Mouse (Mus musculus) hindbrain, embryonic 10.5 days (tissue): ENCODE measurements around the gene Spns2. TPM values are rescaled to one million over a fixed set of nuclear protein-coding genes. Genes with fewer than 3 reads are reported as not detected.
A peak's percentile ranks its signal among the peaks of the same experiment; 100 is the strongest.

Source experiments
- DNase-seq: peaks from one replicate; pipeline ENCODE4 v3.0.0-alpha.2; 2017; ENCODE audit warnings: low spot score
- H3K27ac ChIP-seq: fragments of 300-500 bp; sonication (generic); 2 replicates; pipeline ENCODE4 v1.5.1; 2016; ENCODE audit warnings: mild to moderate bottlenecking, moderate library complexity
- H3K27me3 ChIP-seq: fragments of 300-500 bp; sonication (generic); 2 replicates; pipeline ENCODE4 v1.6.1; 2016; ENCODE audit warnings: mild to moderate bottlenecking; ENCODE audit not compliant: poor library complexity, insufficient read depth, severe bottlenecking
- H3K36me3 ChIP-seq: fragments of 300-500 bp; sonication (generic); 2 replicates; pipeline ENCODE4 v1.6.1; 2016; ENCODE audit warnings: mild to moderate bottlenecking, moderate library complexity
- H3K4me1 ChIP-seq: fragments of 300-500 bp; sonication (generic); replicated peaks from 2 replicates; pipeline ENCODE4 v1.6.1; 2016; ENCODE audit warnings: mild to moderate bottlenecking
- H3K4me3 ChIP-seq: fragments of 300-500 bp; sonication (generic); 2 replicates; pipeline ENCODE4 v1.5.1; 2016; ENCODE audit warnings: mild to moderate bottlenecking, moderate library complexity
- H3K9me3 ChIP-seq: fragments of 300-500 bp; sonication (generic); 2 replicates; pipeline ENCODE4 v1.6.1; 2016; ENCODE audit warnings: mild to moderate bottlenecking, moderate library complexity
- WGBS: fragments of 180-500 bp; shearing (Covaris S2); methylation state at CpG from one replicate; pipeline ENCODE4 v1.1.7; 2016; 5-methylcytosine and 5-hydroxymethylcytosine counted together
- polyA plus RNA-seq: library from polyadenylated mRNA; unstranded; fragments of >200 nt; fragmentation: Nextera tagmentation; extraction: Ambion mirVana; gene quantifications from 2 replicates; pipeline ENCODE4 v1.2.1, GENCODE M21; 2016

Gene Spns2
- polyA plus RNA-seq, 1 experiment from 2014 or later: 5.5 TPM

- 84% methylated on average over 2 of the region's 2 CpGs for WGBS
- Histone ChIP-seq H3K27ac (no peak overlapping the region; the same call in 1 of the 2 replicates), H3K4me1 (peaks cover 53% of the 10 kb centered on the region), H3K9me3 (no peaks in the 10 kb centered on the region), H3K4me3 (no peak overlapping the region), H3K36me3 (no peaks in the 10 kb centered on the region), H3K27me3 (no peaks in the 10 kb centered on the region)
- DNase-seq: no peak
These were observed 10.2 kb downstream of the Spns2 start for GRCm38 (mm10) chr11:72479499-72479898.

GRCm38 (mm10) chr11:72478228-72478627, 11.5 kb downstream of the Spns2 start:
- no peak for DNase-seq
- H3K9me3 ChIP-seq: no peaks in the 10 kb centered on the region
- WGBS: 71% methylated on average over 6 of the region's 6 CpGs
- H3K4me1 ChIP-seq: peaks cover 60% of the 10 kb centered on the region
- H3K27me3 ChIP-seq: no peaks in the 10 kb centered on the region
- no peaks in the 10 kb centered on the region for H3K36me3 ChIP-seq
- peak overlapping the region; percentile 69 for H3K27ac ChIP-seq
- H3K4me3 ChIP-seq: no peak overlapping the region

GRCm38 (mm10) chr11:72477653-72478052, 12.1 kb downstream of the Spns2 start:
- 86% methylated on average over 1 of the region's 1 CpGs for WGBS
- 0 out of 2 replicates have a peak, but pooled peaks cover 3% of the 10 kb centered on the region for H3K36me3 ChIP-seq
- no peak overlapping the region for H3K4me3 ChIP-seq
- H3K9me3 ChIP-seq: no peaks in the 10 kb centered on the region
- DNase-seq: no peak
- no peaks in the 10 kb centered on the region for H3K27me3 ChIP-seq
- H3K4me1 ChIP-seq: peaks cover 63% of the 10 kb centered on the region
- H3K27ac ChIP-seq: peak overlapping the region; percentile 69

- Histone ChIP-seq H3K4me1 (peaks cover 64% of the 10 kb centered on the region), H3K9me3 (no peaks in the 10 kb centered on the region), H3K27ac (peak overlapping the region; percentile 69), H3K27me3 (no peaks in the 10 kb centered on the region), H3K36me3 (0 out of 2 replicates have a peak, but pooled peaks cover 3% of the 10 kb centered on the region), H3K4me3 (no peak overlapping the region)
- DNase-seq: no peak
- WGBS: 43% methylated on average over 5 of the region's 5 CpGs
These were observed 12.5 kb downstream of the Spns2 start for GRCm38 (mm10) chr11:72477182-72477581.

GRCm38 (mm10) chr11:72476074-72476625, 13.6 kb downstream of the Spns2 start:
- H3K27ac ChIP-seq: peak overlapping the region; percentile 69
- 83% methylated on average over 7 of the region's 7 CpGs for WGBS

GRCm38 (mm10) chr11:72475408-72475807, 14.3 kb downstream of the Spns2 start:
- H3K9me3 ChIP-seq: no peaks in the 10 kb centered on the region
- 76% methylated on average over 7 of the region's 7 CpGs for WGBS
- H3K27ac ChIP-seq: peak overlapping the region; percentile 69
- DNase-seq: no peak
- peaks cover 69% of the 10 kb centered on the region for H3K4me1 ChIP-seq
- H3K4me3 ChIP-seq: no peak overlapping the region
- H3K36me3 ChIP-seq: 0 out of 2 replicates have a peak, but pooled peaks cover 3% of the 10 kb centered on the region
- H3K27me3 ChIP-seq: no peaks in the 10 kb centered on the region

More at GRCm38 (mm10) chr11:72476074-72476625, 13.6 kb downstream of the Spns2 start:
- Histone ChIP-seq H3K27me3 (no peaks in the 10 kb centered on the region), H3K9me3 (no peaks in the 10 kb centered on the region), H3K4me3 (no peak overlapping the region), H3K36me3 (0 out of 2 replicates have a peak, but pooled peaks cover 3% of the 10 kb centered on the region), H3K4me1 (peaks cover 70% of the 10 kb centered on the region)
- no peak for DNase-seq

- H3K36me3 ChIP-seq: 0 out of 2 replicates have a peak, but pooled peaks cover 3% of the 10 kb centered on the region
These were observed 14.8 kb downstream of the Spns2 start for GRCm38 (mm10) chr11:72474926-72475325.

GRCm38 (mm10) chr11:72473540-72473939, 16.2 kb downstream of the Spns2 start:
- H3K36me3 ChIP-seq: 0 out of 2 replicates have a peak, but pooled peaks cover 3% of the 10 kb centered on the region
- no peak overlapping the region for H3K4me3 ChIP-seq
- H3K9me3 ChIP-seq: no peaks in the 10 kb centered on the region
- H3K27me3 ChIP-seq: no peaks in the 10 kb centered on the region
- no peak overlapping the region for H3K27ac ChIP-seq
- 76% methylated on average over 4 of the region's 4 CpGs for WGBS
- DNase-seq: no peak
- H3K4me1 ChIP-seq: peaks cover 84% of the 10 kb centered on the region

More at GRCm38 (mm10) chr11:72474926-72475325, 14.8 kb downstream of the Spns2 start:
- 77% methylated on average over 3 of the region's 3 CpGs for WGBS
- Histone ChIP-seq H3K9me3 (no peaks in the 10 kb centered on the region), H3K4me3 (no peak overlapping the region), H3K27me3 (no peaks in the 10 kb centered on the region), H3K4me1 (peaks cover 73% of the 10 kb centered on the region), H3K27ac (peak overlapping the region; percentile 69)
- no peak for DNase-seq

- H3K27me3 ChIP-seq: no peaks in the 10 kb centered on the region
- no peaks in the 10 kb centered on the region for H3K9me3 ChIP-seq
- peaks cover 84% of the 10 kb centered on the region for H3K4me1 ChIP-seq
- no peak overlapping the region; the same call in 1 of the 2 replicates for H3K27ac ChIP-seq
- H3K36me3 ChIP-seq: 0 out of 2 replicates have a peak, but pooled peaks cover 3% of the 10 kb centered on the region
- DNase-seq: no peak
- WGBS: 81% methylated on average over 6 of the region's 6 CpGs
- H3K4me3 ChIP-seq: no peak overlapping the region
These were observed 18.3 kb downstream of the Spns2 start for GRCm38 (mm10) chr11:72471381-72471780.

- peaks cover 84% of the 10 kb centered on the region for H3K4me1 ChIP-seq
These were observed 19.7 kb downstream of the Spns2 start for GRCm38 (mm10) chr11:72470004-72470403.

GRCm38 (mm10) chr11:72469217-72469616, 20.5 kb downstream of the Spns2 start:
- peaks cover 84% of the 10 kb centered on the region for H3K4me1 ChIP-seq
- WGBS: 29% methylated on average over 5 of the region's 5 CpGs

More at GRCm38 (mm10) chr11:72470004-72470403, 19.7 kb downstream of the Spns2 start:
- peak overlapping the region; percentile 50; the same call in 1 of the 2 replicates for H3K27ac ChIP-seq
- WGBS: 69% methylated on average over 4 of the region's 4 CpGs
- no peak for DNase-seq
- no peaks in the 10 kb centered on the region for H3K27me3 ChIP-seq
- no peaks in the 10 kb centered on the region for H3K9me3 ChIP-seq
- 0 out of 2 replicates have a peak, but pooled peaks cover 3% of the 10 kb centered on the region for H3K36me3 ChIP-seq
- H3K4me3 ChIP-seq: no peak overlapping the region

GRCm38 (mm10) chr11:72468525-72468924, 21.2 kb downstream of the Spns2 start:
- Histone ChIP-seq H3K27ac (peak overlapping the region; percentile 79), H3K27me3 (no peaks in the 10 kb centered on the region), H3K4me3 (no peak overlapping the region), H3K36me3 (0 out of 2 replicates have a peak, but pooled peaks cover 3% of the 10 kb centered on the region), H3K4me1 (peaks cover 85% of the 10 kb centered on the region), H3K9me3 (no peaks in the 10 kb centered on the region)
- no peak for DNase-seq
- WGBS: 72% methylated on average over 5 of the region's 5 CpGs

More at GRCm38 (mm10) chr11:72469217-72469616, 20.5 kb downstream of the Spns2 start:
- Histone ChIP-seq H3K27ac (peak overlapping the region; percentile 79), H3K36me3 (0 out of 2 replicates have a peak, but pooled peaks cover 3% of the 10 kb centered on the region), H3K9me3 (no peaks in the 10 kb centered on the region), H3K4me3 (no peak overlapping the region), H3K27me3 (no peaks in the 10 kb centered on the region)
- DNase-seq: no peak
